Comparison of ENCODE assay signal across 9 mouse cellular contexts in the genomic region with DNA sequence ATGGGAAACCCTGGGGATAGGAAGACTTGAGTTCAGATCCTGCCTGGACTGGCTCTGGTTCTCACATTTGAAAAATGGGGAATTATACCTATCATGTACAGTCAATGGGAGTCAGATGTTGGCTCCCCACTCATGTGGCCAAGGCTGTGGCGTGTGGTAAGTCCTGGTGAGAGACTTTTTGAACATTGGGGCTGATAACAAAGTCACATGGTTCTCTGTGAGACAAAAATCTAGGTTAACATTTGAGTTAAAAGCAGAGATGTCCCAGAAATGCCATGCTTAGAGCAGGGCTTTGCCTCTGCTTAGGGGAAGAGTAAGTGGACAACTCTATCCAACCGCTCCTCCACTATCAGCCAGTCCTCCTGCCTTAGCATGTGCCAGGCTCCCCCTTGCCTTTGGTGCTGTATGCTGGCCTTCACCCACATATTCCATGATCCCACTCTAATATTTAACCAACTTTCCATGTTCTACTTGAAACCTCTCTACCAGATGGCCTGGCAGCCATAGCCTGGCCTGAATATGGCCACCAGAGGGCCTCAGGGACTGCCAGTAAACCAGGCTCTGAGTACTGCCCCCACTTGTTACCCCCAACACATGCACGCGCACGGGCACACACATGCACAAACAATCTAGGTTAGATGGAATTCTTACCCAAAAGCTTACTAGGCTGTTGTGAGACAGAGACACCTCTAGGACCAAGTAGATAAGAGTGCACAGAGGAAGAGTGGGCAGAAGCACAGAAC. TPM values are rescaled to one million over a fixed set of nuclear protein-coding genes. Genes with fewer than 3 reads are reported as not detected.
DNase-seq lines count a peak whose midpoint lies in the region; TF ChIP-seq lines count a peak whose summit lies in the region.
"Had no signal": no experiment of that assay in that cellular context is flagged by ENCODE, and none has a peak within 500 bp of the region (broad histone marks: within the 10 kb centered on the region; RNA-seq: fewer than 3 reads in every experiment).

No protein-coding gene starts in this region.

- DNase-seq in heart, postnatal 36 days: peak; percentile 31 to 33
- DNase-seq in heart, embryonic 10.5 days (ENCODE audit: low spot score): no peak
- DNase-seq in testis, postnatal 14 days (ENCODE audit: low spot score): no peak
- peak; percentile 81 for DNase-seq in cerebellum, adult 9-10 months
- DNase-seq in kidney, postnatal 25 days: peak; percentile 73 to 83
- DNase-seq in urinary bladder, postnatal 25 days (ENCODE audit: low spot score): no peak

- no peak overlapping the region for H3K4me3 ChIP-seq in heart, embryonic 10.5 days
- no peak overlapping the region for H3K4me3 ChIP-seq in testis, adult 2 months (ENCODE audit: control insufficient read depth, low read depth, low read length)
- H3K4me3 ChIP-seq in small intestine, adult 2 months (ENCODE audit: low read depth, low read length): no peak overlapping the region
- H3K4me3 ChIP-seq: midbrain, embryonic 12.5 days had no signal

- TF ChIP-seq POLR2A in testis, adult 2 months (IDR thresholded peaks at IDR 0.05; ENCODE audit: control insufficient read depth, low read depth, low read length): no peak
- TF ChIP-seq POLR2A in small intestine, adult 2 months (IDR thresholded peaks at IDR 0.05; ENCODE audit: low read depth, low read length): no peak

- intact Hi-C loops in heart, postnatal 36 days (cut with DNase I): loop anchor here (2.0 kb wide), 1 partner anchor 53 kb away; no protein-coding TSS in a partner anchor

- 59% methylated on average over 5 of the region's 5 CpGs for WGBS in heart, embryonic 10.5 days
- WGBS in small intestine, adult 2 months: 61% methylated on average over 5 of the region's 5 CpGs

- H3K27ac ChIP-seq in heart, embryonic 10.5 days: no peak overlapping the region
- H3K27ac ChIP-seq in testis, adult 2 months (ENCODE audit: control insufficient read depth, insufficient read depth, low read depth, low read length): no peak overlapping the region
- H3K27ac ChIP-seq in small intestine, adult 2 months (ENCODE audit: insufficient read depth, low read depth, low read length): no peak overlapping the region
- H3K27ac ChIP-seq: midbrain, embryonic 12.5 days had no signal

- TF ChIP-seq CTCF in testis, adult 2 months (IDR thresholded peaks at IDR 0.05; ENCODE audit: control insufficient read depth, insufficient read depth, insufficient replicate concordance, low read depth, low read length): 0 out of 2 replicates have a peak, but pooled peaks have one; percentile 31
- peak; percentile 66; the same call in 1 of the 2 replicates for TF ChIP-seq CTCF in small intestine, adult 2 months (IDR thresholded peaks at IDR 0.05; ENCODE audit: extremely low read depth, insufficient read length, insufficient replicate concordance, low read depth, low read length)

- peaks cover 48% of the 10 kb centered on the region for H3K27me3 ChIP-seq in heart, embryonic 10.5 days (ENCODE audit: insufficient read depth, poor library complexity, severe bottlenecking)
- no peaks in the 10 kb centered on the region for H3K27me3 ChIP-seq in testis, adult 2 months (ENCODE audit: control insufficient read depth, insufficient read depth, low read length)
- H3K27me3 ChIP-seq in small intestine, adult 2 months (ENCODE audit: control insufficient read depth, insufficient read depth, low read length): no peaks in the 10 kb centered on the region; the same call in 1 of the 2 replicates

- no peaks in the 10 kb centered on the region for H3K9me3 ChIP-seq in heart, embryonic 10.5 days
- H3K9me3 ChIP-seq: midbrain, embryonic 12.5 days had no signal

- H3K36me3 ChIP-seq in heart, embryonic 10.5 days: no peaks in the 10 kb centered on the region
- no peaks in the 10 kb centered on the region for H3K36me3 ChIP-seq in testis, adult 2 months (ENCODE audit: control insufficient read depth, insufficient read depth, low read length)
- H3K36me3 ChIP-seq in small intestine, adult 2 months (ENCODE audit: control insufficient read depth, insufficient read depth, low read length): no peaks in the 10 kb centered on the region
- H3K36me3 ChIP-seq: midbrain, embryonic 12.5 days had no signal

- H3K4me1 ChIP-seq in heart, embryonic 10.5 days: peaks cover 16% of the 10 kb centered on the region
- peaks cover 7% of the 10 kb centered on the region for H3K4me1 ChIP-seq in testis, adult 2 months (ENCODE audit: control insufficient read depth, insufficient read depth, low read length)
- H3K4me1 ChIP-seq in small intestine, adult 2 months (ENCODE audit: control insufficient read depth, insufficient read depth, insufficient read length, low read length): peaks cover 3% of the 10 kb centered on the region

RNA-seq across cellular contexts. Expression of a gene that starts 3.5 kb away (rescaled TPM):
- total RNA-seq in heart, postnatal 36 days (2021): 10 to 100 TPM; 21.1 to 25.6 TPM
- polyA plus RNA-seq in heart, embryonic 10.5 days (2016; fragmentation: Nextera tagmentation; extraction: Ambion mirVana): 25.8 and 29.7 TPM in 2 replicates
- 7.8 and 10.9 TPM in 2 replicates for polyA plus RNA-seq in testis, adult 2 months (2012; rRNA removed)
- polyA plus RNA-seq in small intestine, adult 2 months (2012; rRNA removed): 10.7 and 17.1 TPM in 2 replicates

RNA-seq across cellular contexts. Expression of a gene that starts 3.6 kb away (rescaled TPM):
- total RNA-seq in heart, postnatal 36 days (2021): 100 to 1,000 TPM; 152 to 177 TPM
- polyA plus RNA-seq in heart, embryonic 10.5 days (2016; fragmentation: Nextera tagmentation; extraction: Ambion mirVana): 51.3 and 62.1 TPM in 2 replicates
- polyA plus RNA-seq in testis, adult 2 months (2012; rRNA removed): 10.9 and 11.6 TPM in 2 replicates
- 32.2 and 78.0 TPM in 2 replicates for polyA plus RNA-seq in small intestine, adult 2 months (2012; rRNA removed)

Comparison
In these comparisons a context has a peak if more than half of its experiments do, and no peak if none do; other contexts are left out.
1. DNase-seq: peak in heart, postnatal 36 days (2 of 2), cerebellum, adult 9-10 months (single experiment) and kidney, postnatal 25 days (2 of 2); none in heart, embryonic 10.5 days (single experiment), testis, postnatal 14 days (single experiment) and urinary bladder, postnatal 25 days (single experiment).